8 mouse cellular contexts compared by ENCODE assay signal in the genomic region with DNA sequence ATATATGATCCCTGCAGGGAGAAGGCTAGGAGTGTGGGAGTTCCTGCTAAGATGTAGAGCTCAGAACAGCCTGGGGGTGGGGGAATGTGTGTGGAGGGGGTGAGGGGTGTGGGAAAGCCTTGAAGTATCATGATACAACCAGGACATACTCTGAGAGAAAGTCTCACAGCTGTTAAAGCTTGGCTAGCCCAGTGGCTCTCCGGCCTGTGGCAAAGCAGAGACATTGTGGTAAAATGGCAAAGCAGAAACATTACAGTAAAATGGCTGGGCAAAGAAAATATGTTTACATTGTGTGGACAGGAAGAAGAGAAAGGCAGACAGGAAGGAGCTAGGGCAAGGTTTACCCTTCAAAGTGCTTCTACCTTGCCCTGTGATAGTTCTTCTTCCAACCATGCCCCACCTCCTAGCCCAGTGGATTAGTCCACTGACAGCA. TPM values are rescaled to one million over a fixed set of nuclear protein-coding genes. Genes with fewer than 3 reads are reported as not detected.
A peak's percentile ranks its signal among the peaks of the same experiment; 100 is the strongest.
DNase-seq lines count a peak whose midpoint lies in the region; ATAC-seq and TF ChIP-seq lines count a peak whose summit lies in the region.

No protein-coding gene starts in this region.

- TF ChIP-seq CTCF in hindbrain, postnatal 0 days (IDR thresholded peaks at IDR 0.05; ENCODE audit: low read depth) = no peak

- no peaks in the 10 kb centered on the region; the same call in 1 of the 2 replicates for H3K27me3 ChIP-seq in hindbrain, embryonic 10.5 days (ENCODE audit: insufficient read depth, poor library complexity, severe bottlenecking)
- H3K27me3 ChIP-seq in hindbrain, postnatal 0 days (ENCODE audit: insufficient read depth, low read length) = no peaks in the 10 kb centered on the region
- no peaks in the 10 kb centered on the region for H3K27me3 ChIP-seq in embryonic facial prominence, embryonic 15.5 days
- H3K27me3 ChIP-seq in stomach, embryonic 15.5 days (replicated peaks) = no peaks in the 10 kb centered on the region

- no peaks in the 10 kb centered on the region for H3K36me3 ChIP-seq in hindbrain, embryonic 10.5 days
- H3K36me3 ChIP-seq in hindbrain, postnatal 0 days (ENCODE audit: insufficient read depth, low read length) = no peaks in the 10 kb centered on the region
- H3K36me3 ChIP-seq in embryonic facial prominence, embryonic 15.5 days = no peaks in the 10 kb centered on the region
- no peaks in the 10 kb centered on the region for H3K36me3 ChIP-seq in stomach, embryonic 15.5 days

- ATAC-seq in hindbrain, postnatal 0 days = no peak
- peak; percentile 70 for ATAC-seq in embryonic facial prominence, embryonic 15.5 days (ENCODE audit: insufficient number of reproducible peaks, low FRiP score, low TSS enrichment, low read depth)
- ATAC-seq in stomach, embryonic 15.5 days (ENCODE audit: insufficient read depth, low FRiP score, low read depth) = no peak

- H3K4me3 ChIP-seq in hindbrain, embryonic 10.5 days = no peak overlapping the region
- no peak overlapping the region for H3K4me3 ChIP-seq in hindbrain, postnatal 0 days (ENCODE audit: low read length)
- H3K4me3 ChIP-seq in embryonic facial prominence, embryonic 15.5 days (replicated peaks) = no peak overlapping the region
- H3K4me3 ChIP-seq in stomach, embryonic 15.5 days (replicated peaks) = no peak overlapping the region

- peak overlapping the region; percentile 60; the same call in 1 of the 2 replicates for H3K27ac ChIP-seq in hindbrain, embryonic 10.5 days
- no peak overlapping the region for H3K27ac ChIP-seq in hindbrain, postnatal 0 days
- peak overlapping the region; percentile 34 for H3K27ac ChIP-seq in embryonic facial prominence, embryonic 15.5 days (replicated peaks)
- H3K27ac ChIP-seq in stomach, embryonic 15.5 days = peak overlapping the region; percentile 69

- DNase-seq in hindbrain, embryonic 10.5 days (ENCODE audit: low spot score) = no peak
- no peak for DNase-seq in hindbrain, postnatal 0 days (ENCODE audit: low spot score)
- peak; percentile 11 to 60 for DNase-seq in spleen, postnatal 4 days (ENCODE audit: low spot score in 2 of 2)
- no peak for DNase-seq in spleen, postnatal 14 days (ENCODE audit: low spot score in 2 of 2)
- no peak for DNase-seq in cerebellum, adult 18-20 months
- DNase-seq in testis, postnatal 14 days (ENCODE audit: low spot score) = no peak

- no peak overlapping the region for H3K4me2 ChIP-seq in hindbrain, postnatal 0 days (ENCODE audit: low read depth, low read length)
- H3K4me2 ChIP-seq in embryonic facial prominence, embryonic 15.5 days (replicated peaks) = no peak overlapping the region
- H3K4me2 ChIP-seq in stomach, embryonic 15.5 days = no peak overlapping the region

- 67% methylated on average over 1 of the region's 1 CpGs for WGBS in hindbrain, embryonic 10.5 days
- WGBS in hindbrain, postnatal 0 days = 82% methylated on average over 1 of the region's 1 CpGs
- WGBS in embryonic facial prominence, embryonic 15.5 days = 26% methylated on average over 1 of the region's 1 CpGs
- 50% methylated on average over 1 of the region's 1 CpGs for WGBS in stomach, embryonic 15.5 days

- no peak overlapping the region for H3K9ac ChIP-seq in hindbrain, postnatal 0 days (replicated peaks; ENCODE audit: low read length)
- H3K9ac ChIP-seq in embryonic facial prominence, embryonic 15.5 days = no peak overlapping the region
- no peak overlapping the region for H3K9ac ChIP-seq in stomach, embryonic 15.5 days

- peaks cover 27% of the 10 kb centered on the region for H3K4me1 ChIP-seq in hindbrain, embryonic 10.5 days (replicated peaks)
- H3K4me1 ChIP-seq in hindbrain, postnatal 0 days (ENCODE audit: insufficient read depth, low read length) = no peaks in the 10 kb centered on the region
- H3K4me1 ChIP-seq in embryonic facial prominence, embryonic 15.5 days = peaks cover 15% of the 10 kb centered on the region; the same call in 1 of the 2 replicates
- H3K4me1 ChIP-seq in stomach, embryonic 15.5 days = peaks cover 15% of the 10 kb centered on the region; the same call in 1 of the 2 replicates

- H3K9me3 ChIP-seq in hindbrain, embryonic 10.5 days = no peaks in the 10 kb centered on the region
- H3K9me3 ChIP-seq in hindbrain, postnatal 0 days (ENCODE audit: low read length) = no peaks in the 10 kb centered on the region
- no peaks in the 10 kb centered on the region for H3K9me3 ChIP-seq in embryonic facial prominence, embryonic 15.5 days (replicated peaks)
- no peaks in the 10 kb centered on the region for H3K9me3 ChIP-seq in stomach, embryonic 15.5 days

RNA-seq across cellular contexts. Expression of gene Ier5, which starts 58.5 kb away (rescaled TPM):
- polyA plus RNA-seq in hindbrain, embryonic 10.5 days (2016; fragmentation: Nextera tagmentation; extraction: Ambion mirVana) = 4.1 and 7.0 TPM in 2 replicates
- 51.4 and 60.5 TPM in 2 replicates for total RNA-seq in hindbrain, postnatal 0 days (2014; rRNA removed)
- polyA plus RNA-seq in hindbrain, postnatal 0 days (2015; fragmentation: Nextera tagmentation; extraction: Ambion mirVana) = 5.2 and 5.7 TPM in 2 replicates
- 10.4 and 10.8 TPM in 2 replicates for polyA plus RNA-seq in embryonic facial prominence, embryonic 15.5 days (2015; fragmentation: Nextera tagmentation; extraction: Ambion mirVana)
- 5.8 TPM in 2 replicates for polyA plus RNA-seq in stomach, embryonic 15.5 days (2015; fragmentation: Nextera tagmentation; extraction: Ambion mirVana)

Comparison
In these comparisons a context has a peak if more than half of its experiments do, and no peak if none do; other contexts are left out.
1. DNase-seq: peak in spleen, postnatal 4 days (2 of 2); none in hindbrain, embryonic 10.5 days (single experiment), hindbrain, postnatal 0 days (single experiment), spleen, postnatal 14 days (0 of 2), cerebellum, adult 18-20 months (0 of 2) and testis, postnatal 14 days (single experiment).